ENCODE assay signal across 8 mouse cellular contexts in genomic region chr4:54944921-54945430, GRCm38 (mm10). TPM values are rescaled to one million over a fixed set of nuclear protein-coding genes. Genes with fewer than 3 reads are reported as not detected.
DNase-seq lines count a peak whose midpoint lies in the region; ATAC-seq and TF ChIP-seq lines count a peak whose summit lies in the region.

Zfp462 (plus strand) TSS chr4:54945048.

- peak within 1 kb of the TSS; percentile 57 for H3K4me3 ChIP-seq in left cerebral cortex, adult 2 months
- H3K4me3 ChIP-seq in liver, embryonic 11.5 days (ENCODE audit: low read depth, low read length), result peak within 1 kb of the TSS; percentile 52
- peak within 1 kb of the TSS; percentile 80 for H3K4me3 ChIP-seq in neural tube, embryonic 15.5 days (replicated peaks)

- no peaks in the 10 kb centered on the region for H3K4me1 ChIP-seq in liver, embryonic 11.5 days (replicated peaks; ENCODE audit: control insufficient read depth, insufficient read depth, low read length)
- H3K4me1 ChIP-seq in neural tube, embryonic 15.5 days, result peaks cover 16% of the 10 kb centered on the region

- ATAC-seq in liver, embryonic 11.5 days (replicated peaks; ENCODE audit: low FRiP score), result no peak
- ATAC-seq in neural tube, embryonic 15.5 days (ENCODE audit: low FRiP score), result peak; percentile 29; the same call in 1 of the 2 replicates
- ATAC-seq in activated CD4-positive, CD25-positive, alpha-beta regulatory T cell, adult 4 months, result no peak

- H3K9me3 ChIP-seq in liver, embryonic 11.5 days (ENCODE audit: control insufficient read depth, low read length), result no peaks in the 10 kb centered on the region
- no peaks in the 10 kb centered on the region for H3K9me3 ChIP-seq in neural tube, embryonic 15.5 days (replicated peaks)

- H3K27me3 ChIP-seq in liver, embryonic 11.5 days (replicated peaks; ENCODE audit: control insufficient read depth, insufficient read depth, low read length), result peaks cover 41% of the 10 kb centered on the region
- H3K27me3 ChIP-seq in neural tube, embryonic 15.5 days (replicated peaks), result no peaks in the 10 kb centered on the region

- TF ChIP-seq CTCF in left cerebral cortex, adult 2 months (IDR thresholded peaks at IDR 0.05), result no peak

- H3K9ac ChIP-seq in liver, embryonic 11.5 days (ENCODE audit: low read depth, low read length), result peak within 1 kb of the TSS; percentile 48; the same call in 1 of the 2 replicates
- H3K9ac ChIP-seq in neural tube, embryonic 15.5 days (replicated peaks), result peak within 1 kb of the TSS; percentile 87

- peak; percentile 17 to 30 for DNase-seq in left cerebral cortex, adult 2 months (ENCODE audit: extremely low spot score in 1 of 2, low spot score in 2 of 2)
- no peak for DNase-seq in left cerebral cortex, adult 11 months (ENCODE audit: low spot score)
- peak; percentile 42 to 45 for DNase-seq in cerebellum, postnatal 14 days
- peak; percentile 45 to 56 for DNase-seq in gastrocnemius, postnatal 36 days
- DNase-seq in kidney, adult 18-20 months, result peak; percentile 79
- DNase-seq in liver, embryonic 11.5 days (ENCODE audit: low spot score), result peak; percentile 59

- no peaks in the 10 kb centered on the region for H3K36me3 ChIP-seq in liver, embryonic 11.5 days (ENCODE audit: control insufficient read depth, insufficient read depth, low read length)
- no peaks in the 10 kb centered on the region for H3K36me3 ChIP-seq in neural tube, embryonic 15.5 days

- no peak within 1 kb of the TSS for H3K27ac ChIP-seq in left cerebral cortex, adult 2 months
- H3K27ac ChIP-seq in liver, embryonic 11.5 days (ENCODE audit: low read depth, low read length), result peak within 1 kb of the TSS; percentile 55
- peak within 1 kb of the TSS; percentile 97 for H3K27ac ChIP-seq in neural tube, embryonic 15.5 days (replicated peaks)

- peak within 1 kb of the TSS; percentile 59 for H3K4me2 ChIP-seq in liver, embryonic 11.5 days
- H3K4me2 ChIP-seq in neural tube, embryonic 15.5 days, result peak within 1 kb of the TSS; percentile 85

- intact Hi-C loops in left cerebral cortex, adult 2 months (cut with DNase I), result loop anchor here (5.0 to 10.0 kb wide), 5 partner anchors 173 to 1058 kb away; no protein-coding TSS in a partner anchor
- intact Hi-C loops in gastrocnemius, postnatal 36 days (cut with DNase I), result loop anchor here (5.0 kb wide), 3 partner anchors 67 to 297 kb away; no protein-coding TSS in a partner anchor

- under 1% methylated on average over 43 of the region's 43 CpGs for WGBS in liver, embryonic 11.5 days
- WGBS in neural tube, embryonic 15.5 days, result under 1% methylated on average over 43 of the region's 43 CpGs

RNA-seq across cellular contexts. Expression of gene Zfp462, which starts in this region (rescaled TPM):
- 10 to 100 TPM; 46.1 to 66.2 TPM for total RNA-seq in left cerebral cortex, adult 2 months (2021)
- 10 to 100 TPM in 1 of 2 experiments, 1 to 10 TPM in 1; 9.3 to 12.0 TPM for total RNA-seq in gastrocnemius, postnatal 36 days (2021)
- polyA plus RNA-seq in liver, embryonic 11.5 days (2014; fragmentation: Nextera tagmentation; extraction: Ambion mirVana), result 2.0 and 2.2 TPM in 2 replicates
- polyA plus RNA-seq in neural tube, embryonic 15.5 days (2015; fragmentation: Nextera tagmentation; extraction: Ambion mirVana), result 8.2 and 9.2 TPM in 2 replicates
- under 1 TPM in 1 of 2 experiments, not detected in 1; 0.03 TPM for polyA plus RNA-seq in activated CD4-positive, CD25-positive, alpha-beta regulatory T cell, adult 4 months (2017; shearing (Covaris generic))
